Mouse (Mus musculus) embryonic facial prominence, embryonic 15.5 days (tissue): ENCODE measurements around the gene Xpot. TPM values are rescaled to one million over a fixed set of nuclear protein-coding genes. Genes with fewer than 3 reads are reported as not detected.

Source experiments
- ATAC-seq: fragments of 200-750 bp; cut with Nextera tagmentation; 2 replicates; pipeline ENCODE4 v1.8.0; 2017; ENCODE audit warnings: low read depth, moderate TSS enrichment; ENCODE audit not compliant: insufficient number of reproducible peaks, low FRiP score, low TSS enrichment
- H3K27ac ChIP-seq: fragments of 300-500 bp; sonication (generic); replicated peaks from 2 replicates; pipeline ENCODE4 v1.5.1; 2015; ENCODE audit warnings: mild to moderate bottlenecking, inconsistent platforms
- H3K27me3 ChIP-seq: fragments of 300-500 bp; sonication (generic); 2 replicates; pipeline ENCODE4 v1.6.1; 2015; ENCODE audit warnings: inconsistent platforms
- H3K36me3 ChIP-seq: fragments of 300-500 bp; sonication (generic); 2 replicates; pipeline ENCODE4 v1.6.1; 2015; ENCODE audit warnings: mild to moderate bottlenecking, inconsistent platforms
- H3K4me1 ChIP-seq: fragments of 300-500 bp; sonication (generic); 2 replicates; pipeline ENCODE4 v1.6.1; 2015; ENCODE audit warnings: inconsistent platforms
- H3K4me2 ChIP-seq: fragments of 300-500 bp; sonication (generic); replicated peaks from 2 replicates; pipeline ENCODE4 v1.6.1; 2015; ENCODE audit warnings: mild to moderate bottlenecking, inconsistent platforms
- H3K4me3 ChIP-seq: fragments of 300-500 bp; sonication (generic); replicated peaks from 2 replicates; pipeline ENCODE4 v1.5.1; 2015; ENCODE audit warnings: mild to moderate bottlenecking, inconsistent platforms
- H3K9ac ChIP-seq: fragments of 300-500 bp; sonication (generic); 2 replicates; pipeline ENCODE4 v1.6.1; 2015; ENCODE audit warnings: inconsistent platforms
- H3K9me3 ChIP-seq: fragments of 300-500 bp; sonication (generic); replicated peaks from 2 replicates; pipeline ENCODE4 v1.6.1; 2016; ENCODE audit warnings: inconsistent platforms
- WGBS: fragments of 180-500 bp; shearing (Covaris S2); methylation state at CpG from one replicate; pipeline ENCODE4 v1.1.7; 2015; 5-methylcytosine and 5-hydroxymethylcytosine counted together
- polyA plus RNA-seq: library from polyadenylated mRNA; unstranded; fragments of >200 nt; fragmentation: Nextera tagmentation; extraction: Ambion mirVana; gene quantifications from 2 replicates; pipeline ENCODE4 v1.2.1, GENCODE M21; 2015

Gene Xpot
- polyA plus RNA-seq, 1 experiment from 2014 or later, result 45.7 TPM

- Histone ChIP-seq H3K9me3 (no peaks in the 10 kb centered on the region), H3K36me3 (peaks cover 54% of the 10 kb centered on the region), H3K4me1 (peaks cover 12% of the 10 kb centered on the region; the same call in 1 of the 2 replicates), H3K4me2 (no peak overlapping the region), H3K27me3 (no peaks in the 10 kb centered on the region), H3K27ac (no peak overlapping the region), H3K4me3 (no peak overlapping the region), H3K9ac (no peak overlapping the region)
- 95% methylated on average over 22 of the region's 22 CpGs for WGBS
- no peak for ATAC-seq
Measured at GRCm38 (mm10) chr10:121571511-121572147, 54.5 kb downstream of the Xpot start.

GRCm38 (mm10) chr10:121571031-121571430 lies 55.1 kb downstream of the Xpot start:
- Histone ChIP-seq H3K27ac (no peak overlapping the region), H3K4me1 (peaks cover 12% of the 10 kb centered on the region; the same call in 1 of the 2 replicates), H3K36me3 (peaks cover 51% of the 10 kb centered on the region), H3K9ac (no peak overlapping the region), H3K4me3 (no peak overlapping the region), H3K9me3 (no peaks in the 10 kb centered on the region), H3K4me2 (no peak overlapping the region), H3K27me3 (no peaks in the 10 kb centered on the region)
- 89% methylated on average over 3 of the region's 3 CpGs for WGBS
- ATAC-seq, result no peak

DNA sequence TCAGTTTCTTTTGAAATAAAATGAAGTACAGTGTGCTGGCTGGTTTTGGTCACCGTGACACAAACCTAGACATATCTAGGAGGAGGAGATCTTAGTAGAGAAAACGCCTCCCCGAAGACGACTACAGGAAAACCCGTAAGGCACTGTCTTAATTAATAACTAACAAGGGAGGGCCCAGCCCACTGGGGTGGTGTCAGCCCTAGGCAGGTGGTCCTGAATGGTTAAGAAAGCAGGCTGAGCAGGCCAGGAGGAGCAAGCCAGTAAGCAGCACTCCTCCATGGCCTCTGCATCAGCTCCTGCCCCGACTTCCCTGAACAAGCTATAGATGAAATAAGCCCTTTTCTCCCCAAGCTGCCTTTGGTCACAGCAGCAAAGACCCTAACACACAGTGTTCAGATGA lies 56.3 kb downstream of the Xpot start:
- H3K9me3 ChIP-seq, result no peaks in the 10 kb centered on the region
- H3K4me1 ChIP-seq, result peaks cover 12% of the 10 kb centered on the region; the same call in 1 of the 2 replicates
- no peak overlapping the region for H3K4me2 ChIP-seq
- no peak for ATAC-seq
- 58% methylated on average over 6 of the region's 6 CpGs for WGBS
- no peaks in the 10 kb centered on the region for H3K27me3 ChIP-seq
- no peak overlapping the region for H3K27ac ChIP-seq
- no peak overlapping the region for H3K4me3 ChIP-seq
- no peak overlapping the region for H3K9ac ChIP-seq
- H3K36me3 ChIP-seq, result peaks cover 52% of the 10 kb centered on the region

- WGBS, result 19% methylated on average over 23 of the region's 23 CpGs
Measured at GRCm38 (mm10) chr10:121569001-121569589, 57.0 kb downstream of the Xpot start.

DNA sequence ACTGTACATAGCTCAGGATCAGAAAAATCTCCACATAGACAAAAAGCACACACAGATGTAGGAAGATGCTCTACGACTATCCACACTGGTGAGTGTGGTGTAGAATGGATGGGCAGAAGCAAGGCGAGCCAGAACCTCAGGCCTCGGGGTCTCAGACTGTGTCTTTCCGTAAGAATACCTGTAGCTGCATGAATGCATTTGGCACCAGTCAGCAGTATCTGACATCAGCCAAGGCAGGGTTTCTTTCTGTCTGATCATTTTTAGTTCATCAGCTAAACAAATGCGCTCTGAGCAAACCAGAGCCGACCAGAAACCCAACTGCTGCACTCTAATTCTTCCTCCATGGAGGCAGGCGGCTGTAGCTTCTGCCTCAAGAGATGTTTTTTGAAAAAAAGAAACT lies 57.6 kb downstream of the Xpot start:
- H3K4me1 ChIP-seq, result peaks cover 12% of the 10 kb centered on the region; the same call in 1 of the 2 replicates
- WGBS, result 58% methylated on average over 7 of the region's 7 CpGs
- no peak overlapping the region for H3K27ac ChIP-seq
- H3K4me2 ChIP-seq, result no peak overlapping the region
- H3K4me3 ChIP-seq, result no peak overlapping the region
- H3K27me3 ChIP-seq, result no peaks in the 10 kb centered on the region
- ATAC-seq, result no peak
- no peaks in the 10 kb centered on the region for H3K9me3 ChIP-seq
- peaks cover 56% of the 10 kb centered on the region for H3K36me3 ChIP-seq
- no peak overlapping the region for H3K9ac ChIP-seq

More at GRCm38 (mm10) chr10:121569001-121569589, 57.0 kb downstream of the Xpot start:
- Histone ChIP-seq H3K9ac (no peak overlapping the region), H3K4me3 (no peak overlapping the region), H3K9me3 (no peaks in the 10 kb centered on the region), H3K4me1 (peaks cover 12% of the 10 kb centered on the region; the same call in 1 of the 2 replicates), H3K27me3 (no peaks in the 10 kb centered on the region), H3K4me2 (peak overlapping the region; percentile 21; the same call in 1 of the 2 replicates), H3K36me3 (peaks cover 53% of the 10 kb centered on the region), H3K27ac (0 out of 2 replicates have a peak overlapping the region, but pooled peaks have one; percentile 4)
- no peak; the same call in 1 of the 2 replicates for ATAC-seq

GRCm38 (mm10) chr10:121568026-121568425 lies 58.1 kb downstream of the Xpot start:
- 92% methylated on average over 10 of the region's 10 CpGs for WGBS

DNA sequence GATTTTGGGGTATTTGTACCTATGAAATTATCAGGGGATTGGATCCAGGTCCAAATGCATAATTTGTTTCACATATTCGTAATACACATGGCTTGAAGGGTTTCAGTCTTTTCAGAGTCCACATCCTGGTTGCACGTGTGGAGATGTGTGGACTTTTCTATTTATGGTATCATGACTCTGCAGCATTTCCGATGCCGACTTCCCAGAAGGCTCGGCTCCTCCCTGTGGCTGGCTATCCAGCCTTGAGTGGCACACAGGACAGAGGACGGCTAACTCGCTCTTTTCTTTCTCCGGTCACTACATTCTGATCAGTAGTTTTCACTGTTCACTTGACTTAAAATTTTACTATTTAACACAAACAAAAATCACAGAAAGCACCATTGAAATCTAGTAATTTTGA lies 61.7 kb downstream of the Xpot start:
- Histone ChIP-seq H3K4me2 (no peak overlapping the region), H3K27me3 (no peaks in the 10 kb centered on the region), H3K4me1 (peaks cover 11% of the 10 kb centered on the region; the same call in 1 of the 2 replicates), H3K9me3 (no peaks in the 10 kb centered on the region), H3K9ac (no peak overlapping the region), H3K27ac (no peak overlapping the region), H3K36me3 (peaks cover 41% of the 10 kb centered on the region), H3K4me3 (no peak overlapping the region)
- ATAC-seq, result no peak
- 85% methylated on average over 8 of the region's 8 CpGs for WGBS

More at GRCm38 (mm10) chr10:121568026-121568425, 58.1 kb downstream of the Xpot start:
- Histone ChIP-seq H3K9me3 (no peaks in the 10 kb centered on the region), H3K4me3 (no peak overlapping the region), H3K4me2 (no peak overlapping the region), H3K27me3 (no peaks in the 10 kb centered on the region), H3K4me1 (peaks cover 12% of the 10 kb centered on the region; the same call in 1 of the 2 replicates), H3K36me3 (peaks cover 56% of the 10 kb centered on the region), H3K9ac (no peak overlapping the region), H3K27ac (no peak overlapping the region)
- no peak for ATAC-seq

GRCm38 (mm10) chr10:121558231-121558630 lies 67.9 kb downstream of the Xpot start:
- Histone ChIP-seq H3K27me3 (no peaks in the 10 kb centered on the region), H3K4me1 (no peaks in the 10 kb centered on the region), H3K9me3 (no peaks in the 10 kb centered on the region), H3K4me2 (no peak overlapping the region), H3K9ac (no peak overlapping the region), H3K27ac (no peak overlapping the region), H3K4me3 (no peak overlapping the region), H3K36me3 (peaks cover 70% of the 10 kb centered on the region)
- WGBS, result 77% methylated on average over 2 of the region's 2 CpGs
- no peak for ATAC-seq

DNA sequence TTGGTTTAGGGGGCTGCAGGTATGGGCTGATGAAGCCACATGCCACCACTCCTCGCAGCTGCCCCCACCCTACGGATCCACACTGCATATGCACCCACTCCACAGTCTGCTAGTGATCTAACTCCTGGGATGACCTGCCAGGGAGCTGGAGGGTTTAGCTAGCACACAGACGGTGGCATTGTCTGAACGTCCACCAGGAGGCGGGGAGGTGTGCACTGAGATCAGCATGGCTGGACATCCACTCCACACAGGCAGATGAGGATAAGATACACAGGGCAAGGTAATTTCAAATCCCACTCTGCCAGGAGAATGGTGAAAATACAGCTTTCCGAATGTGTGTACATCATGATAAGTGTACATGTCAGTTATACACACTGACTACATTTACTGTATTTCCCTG lies 69.9 kb downstream of the Xpot start:
- no peaks in the 10 kb centered on the region for H3K9me3 ChIP-seq
- no peaks in the 10 kb centered on the region for H3K4me1 ChIP-seq
- no peak overlapping the region for H3K4me3 ChIP-seq
- no peak overlapping the region for H3K9ac ChIP-seq
- H3K27me3 ChIP-seq, result no peaks in the 10 kb centered on the region
- no peak overlapping the region for H3K4me2 ChIP-seq
- WGBS, result 76% methylated on average over 6 of the region's 6 CpGs
- no peak for ATAC-seq
- H3K36me3 ChIP-seq, result peaks cover 83% of the 10 kb centered on the region
- no peak overlapping the region for H3K27ac ChIP-seq

DNA sequence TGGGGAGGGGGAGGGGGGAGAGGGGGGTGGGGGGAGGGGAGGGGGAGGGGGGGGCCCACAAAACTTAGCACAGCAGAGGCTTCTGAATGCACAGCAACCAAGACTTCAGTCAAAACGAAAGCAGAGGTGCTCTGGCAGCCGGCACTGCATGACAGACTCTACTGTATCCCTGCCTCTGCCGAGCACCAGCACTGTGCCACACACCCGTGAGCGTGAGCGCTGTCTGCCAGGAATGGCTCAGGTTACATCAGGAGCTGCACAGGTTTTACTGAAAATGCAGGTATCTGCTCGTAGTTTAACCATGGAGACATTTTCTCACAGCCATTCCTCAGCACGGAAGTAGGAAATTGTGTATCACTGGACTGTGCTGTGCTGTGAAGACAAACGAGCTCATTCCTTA lies 75.8 kb downstream of the Xpot start:
- no peak overlapping the region for H3K9ac ChIP-seq
- ATAC-seq, result no peak
- no peaks in the 10 kb centered on the region for H3K4me1 ChIP-seq
- no peaks in the 10 kb centered on the region for H3K9me3 ChIP-seq
- 67% methylated on average over 9 of the region's 9 CpGs for WGBS
- peaks cover 88% of the 10 kb centered on the region for H3K36me3 ChIP-seq
- no peak overlapping the region for H3K4me2 ChIP-seq
- H3K27ac ChIP-seq, result no peak overlapping the region
- H3K4me3 ChIP-seq, result no peak overlapping the region
- H3K27me3 ChIP-seq, result no peaks in the 10 kb centered on the region

GRCm38 (mm10) chr10:121549670-121550069 lies 76.5 kb downstream of the Xpot start:
- Histone ChIP-seq H3K9me3 (no peaks in the 10 kb centered on the region), H3K27me3 (no peaks in the 10 kb centered on the region), H3K4me2 (no peak overlapping the region), H3K36me3 (peaks cover 83% of the 10 kb centered on the region), H3K27ac (no peak overlapping the region), H3K9ac (no peak overlapping the region), H3K4me3 (no peak overlapping the region), H3K4me1 (no peaks in the 10 kb centered on the region)
- ATAC-seq, result no peak
- 84% methylated on average over 5 of the region's 5 CpGs for WGBS
